Mouse (Mus musculus): ENCODE data around the gene Mus81. TPM values are rescaled to one million over a fixed set of nuclear protein-coding genes. Genes with fewer than 3 reads are reported as not detected.

Mus81 gene
- polyA plus RNA-seq, 1 experiment from 2014 or later: 14.0 TPM

GRCm38 (mm10) chr19:5433951-5434350 lies 54.3 kb downstream of the Mus81 start:
- peaks cover 17% of the 10 kb centered on the region for H3K4me1 ChIP-seq (replicated peaks)
- H3K27me3 ChIP-seq: peaks cover 18% of the 10 kb centered on the region
- no peaks in the 10 kb centered on the region for H3K9me3 ChIP-seq (replicated peaks)
- peak overlapping the region; percentile 81 for H3K4me2 ChIP-seq
- no peaks in the 10 kb centered on the region for H3K36me3 ChIP-seq (replicated peaks)
- WGBS (ENCODE audit: insufficient replicate concordance): 47% methylated on average over 7 of the region's 7 CpGs
- no peak for ATAC-seq (ENCODE audit: insufficient read depth)
- peak overlapping the region; percentile 64; the same call in 1 of the 2 replicates for H3K27ac ChIP-seq (replicated peaks)
- no peak overlapping the region for H3K4me3 ChIP-seq (replicated peaks)
- H3K9ac ChIP-seq: no peak overlapping the region

GRCm38 (mm10) chr19:5432992-5433852 lies 55.0 kb downstream of the Mus81 start:
- H3K27ac ChIP-seq (replicated peaks): peak overlapping the region; percentile 64; the same call in 1 of the 2 replicates
- peak overlapping the region; percentile 81 for H3K4me2 ChIP-seq
- peak overlapping the region; percentile 51 for H3K4me3 ChIP-seq (replicated peaks)
- H3K36me3 ChIP-seq (replicated peaks): no peaks in the 10 kb centered on the region
- no peaks in the 10 kb centered on the region for H3K9me3 ChIP-seq (replicated peaks)
- H3K4me1 ChIP-seq (replicated peaks): peaks cover 17% of the 10 kb centered on the region
- WGBS (ENCODE audit: insufficient replicate concordance): 5% methylated on average over 16 of the region's 16 CpGs
- peaks cover 18% of the 10 kb centered on the region for H3K27me3 ChIP-seq
- ATAC-seq (ENCODE audit: insufficient read depth): peak; percentile 45
- peak overlapping the region; percentile 46; the same call in 1 of the 2 replicates for H3K9ac ChIP-seq

Other genes with a start within 250 kb of the Mus81 start
- 8.6 TPM in 2 replicates for gene Pacs1, start 215.3 kb downstream of the Mus81 start, polyA plus RNA-seq (2015; fragmentation: Nextera tagmentation; extraction: Ambion mirVana)
- gene Sf3b2, start 192.9 kb downstream of the Mus81 start, polyA plus RNA-seq (2015; fragmentation: Nextera tagmentation; extraction: Ambion mirVana): 113 and 114 TPM in 2 replicates
- 0.06 and 0.09 TPM in 2 replicates for gene Gal3st3, start 190.1 kb downstream of the Mus81 start, polyA plus RNA-seq (2015; fragmentation: Nextera tagmentation; extraction: Ambion mirVana)
- not detected in 2 replicates for gene Catsper1, start 152.7 kb downstream of the Mus81 start, polyA plus RNA-seq (2015; fragmentation: Nextera tagmentation; extraction: Ambion mirVana)
- gene Cst6, start 138.8 kb downstream of the Mus81 start, polyA plus RNA-seq (2015; fragmentation: Nextera tagmentation; extraction: Ambion mirVana): not detected in 2 replicates
- 26.0 and 26.5 TPM in 2 replicates for gene Eif1ad, start 121.7 kb downstream of the Mus81 start, polyA plus RNA-seq (2015; fragmentation: Nextera tagmentation; extraction: Ambion mirVana)
- gene Banf1, start 121.2 kb downstream of the Mus81 start, polyA plus RNA-seq (2015; fragmentation: Nextera tagmentation; extraction: Ambion mirVana): 216 and 231 TPM in 2 replicates
- 26.5 and 31.5 TPM in 2 replicates for gene Sart1, start 99.7 kb downstream of the Mus81 start, polyA plus RNA-seq (2015; fragmentation: Nextera tagmentation; extraction: Ambion mirVana)
- 0.46 TPM in 1 of 2 replicates, not detected in the other for gene Tsga10ip, start 85.9 kb downstream of the Mus81 start, polyA plus RNA-seq (2015; fragmentation: Nextera tagmentation; extraction: Ambion mirVana)
- gene Drap1, start 63.4 kb downstream of the Mus81 start, polyA plus RNA-seq (2015; fragmentation: Nextera tagmentation; extraction: Ambion mirVana): 61.1 and 64.6 TPM in 2 replicates
- 17.6 and 19.8 TPM in 2 replicates for gene AI837181, start 63.3 kb downstream of the Mus81 start, polyA plus RNA-seq (2015; fragmentation: Nextera tagmentation; extraction: Ambion mirVana)
- not detected in 2 replicates for gene Fosl1, start 40.9 kb downstream of the Mus81 start, polyA plus RNA-seq (2015; fragmentation: Nextera tagmentation; extraction: Ambion mirVana)
- gene Ccdc85b, start 30.5 kb downstream of the Mus81 start, polyA plus RNA-seq (2015; fragmentation: Nextera tagmentation; extraction: Ambion mirVana): 1.6 TPM in 2 replicates
- gene Fibp, start 27.8 kb downstream of the Mus81 start, polyA plus RNA-seq (2015; fragmentation: Nextera tagmentation; extraction: Ambion mirVana): 25.3 and 28.6 TPM in 2 replicates
- 0.53 and 0.54 TPM in 2 replicates for gene Ctsw, start 19.9 kb downstream of the Mus81 start, polyA plus RNA-seq (2015; fragmentation: Nextera tagmentation; extraction: Ambion mirVana)
- gene Efemp2, start 14.4 kb downstream of the Mus81 start, polyA plus RNA-seq (2015; fragmentation: Nextera tagmentation; extraction: Ambion mirVana): 16.0 and 17.5 TPM in 2 replicates
- gene Cfl1, start 2.1 kb upstream of the Mus81 start, polyA plus RNA-seq (2015; fragmentation: Nextera tagmentation; extraction: Ambion mirVana): 992 and 1,073 TPM in 2 replicates
- gene 1700020D05Rik, start 15.4 kb upstream of the Mus81 start, polyA plus RNA-seq (2015; fragmentation: Nextera tagmentation; extraction: Ambion mirVana): 0.12 TPM in 1 of 2 replicates, not detected in the other
- gene Snx32, start 22.1 kb upstream of the Mus81 start, polyA plus RNA-seq (2015; fragmentation: Nextera tagmentation; extraction: Ambion mirVana): 6.8 and 7.0 TPM in 2 replicates
- 0.05 TPM in 1 of 2 replicates, not detected in the other for gene Ovol1, start 72.2 kb upstream of the Mus81 start, polyA plus RNA-seq (2015; fragmentation: Nextera tagmentation; extraction: Ambion mirVana)
- gene Ap5b1, start 79.6 kb upstream of the Mus81 start, polyA plus RNA-seq (2015; fragmentation: Nextera tagmentation; extraction: Ambion mirVana): 3.6 and 4.0 TPM in 2 replicates
- 100 and 122 TPM in 2 replicates for gene Rnaseh2c, start 113.5 kb upstream of the Mus81 start, polyA plus RNA-seq (2015; fragmentation: Nextera tagmentation; extraction: Ambion mirVana)
- gene Kat5, start 121.8 kb upstream of the Mus81 start, polyA plus RNA-seq (2015; fragmentation: Nextera tagmentation; extraction: Ambion mirVana): 16.2 and 17.4 TPM in 2 replicates
- 23.3 and 24.2 TPM in 2 replicates for gene Rela, start 149.1 kb upstream of the Mus81 start, polyA plus RNA-seq (2015; fragmentation: Nextera tagmentation; extraction: Ambion mirVana)
- gene Sipa1, start 175.3 kb upstream of the Mus81 start, polyA plus RNA-seq (2015; fragmentation: Nextera tagmentation; extraction: Ambion mirVana): 28.2 and 32.5 TPM in 2 replicates
- 16.8 and 18.4 TPM in 2 replicates for gene Map3k11, start 200.3 kb upstream of the Mus81 start, polyA plus RNA-seq (2015; fragmentation: Nextera tagmentation; extraction: Ambion mirVana)
- gene Pcnx3, start 200.5 kb upstream of the Mus81 start, polyA plus RNA-seq (2015; fragmentation: Nextera tagmentation; extraction: Ambion mirVana): 9.2 and 12.1 TPM in 2 replicates
- 0.15 and 0.28 TPM in 2 replicates for gene Kcnk7, start 216.0 kb upstream of the Mus81 start, polyA plus RNA-seq (2015; fragmentation: Nextera tagmentation; extraction: Ambion mirVana)
- gene Ehbp1l1, start 237.9 kb upstream of the Mus81 start, polyA plus RNA-seq (2015; fragmentation: Nextera tagmentation; extraction: Ambion mirVana): 110 and 121 TPM in 2 replicates
- gene Fam89b, start 241.3 kb upstream of the Mus81 start, polyA plus RNA-seq (2015; fragmentation: Nextera tagmentation; extraction: Ambion mirVana): 39.3 and 39.8 TPM in 2 replicates

All from liver, embryonic 15.5 days (tissue).